Mouse (Mus musculus): ENCODE results near the gene Agap3.

DNA sequence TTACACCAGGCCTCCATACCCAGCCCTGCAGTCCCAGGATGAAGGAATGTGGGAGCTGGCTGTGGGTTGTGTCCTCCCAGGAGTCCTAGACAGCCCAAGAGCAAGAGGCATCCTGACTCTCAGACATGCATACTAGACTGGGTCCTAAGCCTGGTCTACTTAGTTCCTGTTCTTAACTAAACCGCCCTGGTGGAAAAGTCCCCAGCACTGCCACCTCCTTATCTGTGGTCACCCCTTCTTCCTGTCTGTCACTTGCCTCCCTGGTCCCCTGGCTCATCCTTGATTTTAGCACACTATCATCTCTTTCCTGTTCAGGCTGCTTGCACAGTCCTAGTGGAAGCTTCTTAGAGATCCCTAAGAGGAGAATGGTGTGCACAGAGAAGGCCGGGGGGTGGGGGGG, 53.5 kb downstream of the Agap3 start:
- no peak for TF ChIP-seq CTCF (IDR thresholded peaks at IDR 0.05; ENCODE audit: low read depth)
- TF ChIP-seq EP300 (optimal IDR thresholded peaks at IDR 0.05): no peak

All from stomach, postnatal 0 days (tissue).